Mouse (Mus musculus): ENCODE results near the gene Cluap1. TPM values are rescaled to one million over a fixed set of nuclear protein-coding genes. Genes with fewer than 3 reads are reported as not detected.

Cluap1 gene
- polyA plus RNA-seq (2015; fragmentation: Nextera tagmentation; extraction: Ambion mirVana): 43.7 and 47.0 TPM in 2 replicates

GRCm38 (mm10) chr16:3908537-3909111 is at the start of gene Cluap1, which contains the start of gene 1700037C18Rik:
Gene Cluap1 (plus strand): TSS chr16:3908801.
Gene 1700037C18Rik (minus strand): TSS chr16:3908689.

GRCm38 (mm10) chr16:3872216-3873047 is 36.2 kb upstream of the Cluap1 start, which contains the start of gene Naa60:
Gene Naa60 (plus strand): TSS chr16:3872375.

GRCm38 (mm10) chr16:3884201-3885064 is 24.2 kb upstream of the Cluap1 start, which contains the start of the genes Zfp597 and Gm20695:
Gene Zfp597 (minus strand): TSS chr16:3884561.
Gene Gm20695 (plus strand): TSS chr16:3884648.

GRCm38 (mm10) chr16:3976251-3976671 is 67.7 kb downstream of the Cluap1 start, which contains the start of gene Nlrc3:
Gene Nlrc3 (minus strand): TSS chr16:3976632.

Small RNA genes lying within 50 kb of the gene (microRNA-seq; reads per million reads assigned to microRNA genes)
- gene Gm23493: not detected

Other genes with a start within 250 kb of the Cluap1 start
- gene Mefv, start 190.7 kb upstream of the Cluap1 start, polyA plus RNA-seq (2015; fragmentation: Nextera tagmentation; extraction: Ambion mirVana): not detected in 2 replicates
- 29.6 and 30.3 TPM in 2 replicates for gene Zfp263, start 164.7 kb upstream of the Cluap1 start, polyA plus RNA-seq (2015; fragmentation: Nextera tagmentation; extraction: Ambion mirVana)
- not detected in 2 replicates for gene Olfr15, start 77.9 kb upstream of the Cluap1 start, polyA plus RNA-seq (2015; fragmentation: Nextera tagmentation; extraction: Ambion mirVana)
- 1.4 TPM in 2 replicates for gene Zfp174, start 61.5 kb upstream of the Cluap1 start, polyA plus RNA-seq (2015; fragmentation: Nextera tagmentation; extraction: Ambion mirVana)
- 84.0 and 93.7 TPM in 2 replicates for gene Naa60, start 36.4 kb upstream of the Cluap1 start, polyA plus RNA-seq (2015; fragmentation: Nextera tagmentation; extraction: Ambion mirVana)
- 9.1 and 9.5 TPM in 2 replicates for gene Zfp597, start 24.2 kb upstream of the Cluap1 start, polyA plus RNA-seq (2015; fragmentation: Nextera tagmentation; extraction: Ambion mirVana)
- gene Gm20695, start 24.2 kb upstream of the Cluap1 start, polyA plus RNA-seq (2015; fragmentation: Nextera tagmentation; extraction: Ambion mirVana): 3.0 and 6.1 TPM in 2 replicates
- 12.0 and 12.7 TPM in 2 replicates for gene 1700037C18Rik, start 112 bp upstream of the Cluap1 start, polyA plus RNA-seq (2015; fragmentation: Nextera tagmentation; extraction: Ambion mirVana)
- gene Nlrc3, start 67.8 kb downstream of the Cluap1 start, polyA plus RNA-seq (2015; fragmentation: Nextera tagmentation; extraction: Ambion mirVana): 0.50 and 0.52 TPM in 2 replicates
- gene Slx4, start 95.0 kb downstream of the Cluap1 start, polyA plus RNA-seq (2015; fragmentation: Nextera tagmentation; extraction: Ambion mirVana): 15.1 and 16.6 TPM in 2 replicates
- 2.1 and 3.4 TPM in 2 replicates for gene Dnase1, start 128.1 kb downstream of the Cluap1 start, polyA plus RNA-seq (2015; fragmentation: Nextera tagmentation; extraction: Ambion mirVana)
- gene Trap1, start 169.0 kb downstream of the Cluap1 start, polyA plus RNA-seq (2015; fragmentation: Nextera tagmentation; extraction: Ambion mirVana): 46.9 and 50.5 TPM in 2 replicates